Mouse (Mus musculus) erythroblast, embryonic 14.5 days (primary cell): Measurements from ENCODE around the gene Mcfd2. TPM values are rescaled to one million over a fixed set of nuclear protein-coding genes. Genes with fewer than 3 reads are reported as not detected.
A peak's percentile ranks its signal among the peaks of the same experiment; 100 is the strongest.

ENCODE experiments used
- H3K27me3 ChIP-seq: 2 replicates; pipeline ENCODE4 v1.6.1; 2012; ENCODE audit warnings: inconsistent platforms; ENCODE audit not compliant: control insufficient read depth
- H3K36me3 ChIP-seq: 2 replicates; pipeline ENCODE4 v1.6.1; 2012; ENCODE audit warnings: mild to moderate bottlenecking, inconsistent platforms; ENCODE audit not compliant: control insufficient read depth
- H3K4me1 ChIP-seq: 2 replicates; pipeline ENCODE4 v1.6.1; 2012; ENCODE audit warnings: inconsistent platforms; ENCODE audit not compliant: control insufficient read depth
- H3K4me3 ChIP-seq: replicated peaks from 2 replicates; pipeline ENCODE3; 2012; ENCODE audit warnings: moderate library complexity, mild to moderate bottlenecking, inconsistent platforms
- H3K9me3 ChIP-seq: 2 replicates; pipeline ENCODE4 v1.6.1; 2012; ENCODE audit warnings: low read length, inconsistent platforms, mixed read lengths; ENCODE audit not compliant: control insufficient read depth
- GATA1 ChIP-seq: IDR thresholded peaks from 2 replicates; pipeline ENCODE4 v1.6.1; 2012; ENCODE audit warnings: low read length, inconsistent platforms, mixed read lengths
- TAL1 ChIP-seq: IDR thresholded peaks from 3 replicates; pipeline ENCODE4 v1.6.1; 2012; ENCODE audit warnings: low read length, inconsistent platforms, mixed read lengths
- polyA plus RNA-seq: library from polyadenylated mRNA; stranded (reverse); fragments of >175 nt; gene quantifications from 2 replicates; pipeline ENCODE4 v1.2.3, GENCODE M21; 2012

Mcfd2 gene
- 0.09 and 0.13 TPM in 2 replicates for polyA plus RNA-seq

DNA sequence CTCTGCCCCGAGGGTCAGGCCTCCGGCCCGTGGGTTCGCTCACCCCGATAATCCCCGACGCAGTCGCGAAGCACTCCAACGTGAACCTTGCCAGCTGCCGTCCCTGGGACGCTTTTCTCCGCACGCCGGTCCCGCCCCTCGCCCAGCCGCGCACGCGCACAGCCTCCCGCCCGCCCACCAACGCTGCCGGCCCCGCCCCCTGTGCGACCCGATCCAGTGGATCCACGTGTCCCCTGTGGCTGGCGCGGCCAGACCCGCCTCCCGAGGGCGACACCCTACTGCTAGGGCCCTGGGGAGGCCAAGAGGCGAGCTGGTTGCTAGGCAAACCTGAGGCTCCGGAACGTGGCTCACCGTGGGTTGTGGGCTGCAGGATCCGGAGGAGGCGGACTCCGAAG, at the start of gene Mcfd2:
Gene Mcfd2 (minus strand): TSS at position 144 of the 395 bp plus-strand sequence.
- H3K27me3 ChIP-seq: peaks cover 5% of the 10 kb centered on the region; the same call in 1 of the 2 replicates
- H3K4me1 ChIP-seq: peaks cover 30% of the 10 kb centered on the region
- TF ChIP-seq TAL1: no peak
- no peak for TF ChIP-seq GATA1
- H3K36me3 ChIP-seq: peaks cover 3% of the 10 kb centered on the region
- H3K9me3 ChIP-seq: peaks cover 3% of the 10 kb centered on the region; the same call in 1 of the 2 replicates
- peak within 1 kb of the TSS; percentile 86 for H3K4me3 ChIP-seq

DNA sequence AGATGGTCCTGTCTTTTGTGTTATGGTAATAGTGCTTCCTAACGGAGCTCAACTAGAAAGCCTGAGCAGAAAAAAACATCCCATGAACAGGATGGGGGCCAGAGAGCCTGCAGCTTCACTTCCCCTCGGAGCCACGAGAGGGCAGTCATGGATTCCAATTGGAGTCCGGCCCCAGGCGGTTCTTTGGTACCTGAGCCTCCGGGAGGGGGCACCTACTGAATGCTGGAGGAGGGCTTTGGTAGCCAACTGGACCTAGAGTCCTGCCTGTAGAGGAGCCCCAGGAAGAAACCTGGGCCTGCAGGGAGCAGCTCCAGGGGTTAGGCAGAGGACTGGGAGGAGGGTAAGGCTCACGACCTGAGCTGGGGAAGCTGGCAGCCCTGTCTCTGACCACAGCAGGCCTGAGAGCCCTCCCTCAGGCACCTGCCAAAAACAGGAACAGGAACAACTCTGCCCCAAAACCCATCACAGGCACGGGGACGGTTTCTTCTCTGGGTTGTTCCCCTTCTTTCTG, 49.3 kb upstream of the Mcfd2 start:
- Histone ChIP-seq H3K4me1 (peaks cover 3% of the 10 kb centered on the region; the same call in 1 of the 2 replicates), H3K9me3 (no peaks in the 10 kb centered on the region), H3K36me3 (peaks cover 56% of the 10 kb centered on the region), H3K27me3 (no peaks in the 10 kb centered on the region), H3K4me3 (no peak overlapping the region)
- no peak for TF ChIP-seq TAL1
- no peak for TF ChIP-seq GATA1

DNA sequence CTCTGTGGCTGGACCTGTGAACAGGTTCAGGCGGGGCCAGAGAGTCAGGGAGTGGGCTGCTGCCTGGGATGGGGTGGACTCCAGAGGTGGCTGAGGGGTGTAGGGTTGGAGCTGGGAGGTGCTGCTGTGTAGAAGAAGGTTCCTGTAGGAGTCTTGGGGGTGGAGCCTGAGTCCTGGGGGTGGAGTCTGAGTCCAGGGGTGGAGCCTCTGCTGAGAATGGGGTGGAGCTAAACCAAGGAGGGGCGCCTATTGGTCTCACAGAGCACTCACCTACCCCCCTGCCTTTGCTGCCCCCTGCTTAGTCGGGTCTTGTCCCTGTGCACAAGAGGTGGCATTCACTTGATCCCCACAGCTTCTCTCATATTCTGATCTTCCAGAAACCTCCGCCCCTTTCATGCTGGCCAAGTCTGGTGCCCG, 48.8 kb upstream of the Mcfd2 start:
- Histone ChIP-seq H3K4me3 (no peak overlapping the region), H3K27me3 (no peaks in the 10 kb centered on the region), H3K9me3 (no peaks in the 10 kb centered on the region), H3K4me1 (peaks cover 3% of the 10 kb centered on the region; the same call in 1 of the 2 replicates), H3K36me3 (peaks cover 60% of the 10 kb centered on the region)
- no peak for TF ChIP-seq GATA1
- no peak for TF ChIP-seq TAL1

DNA sequence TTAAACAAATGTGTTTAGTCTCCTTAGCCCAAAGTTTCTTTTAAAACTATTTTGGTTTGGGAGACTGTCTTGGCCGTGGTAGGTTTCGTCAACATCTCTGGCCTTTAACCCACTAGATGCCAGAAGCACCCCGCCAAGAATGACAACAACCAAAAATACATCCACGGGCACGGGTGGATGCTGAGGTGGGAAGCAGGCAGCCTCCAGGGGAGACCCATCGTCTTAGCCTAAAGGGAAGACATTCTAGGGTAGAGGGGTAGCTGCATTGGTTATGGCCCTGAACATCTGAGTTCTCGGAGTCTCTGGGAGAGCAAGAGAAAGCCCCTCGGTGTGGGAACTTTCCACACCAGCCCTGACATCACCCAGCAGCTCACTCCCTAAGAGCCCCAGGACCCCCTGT, 48.4 kb upstream of the Mcfd2 start:
- no peak for TF ChIP-seq TAL1
- TF ChIP-seq GATA1: no peak
- Histone ChIP-seq H3K9me3 (no peaks in the 10 kb centered on the region), H3K4me1 (peaks cover 3% of the 10 kb centered on the region; the same call in 1 of the 2 replicates), H3K36me3 (peaks cover 64% of the 10 kb centered on the region), H3K4me3 (no peak overlapping the region), H3K27me3 (no peaks in the 10 kb centered on the region)

DNA sequence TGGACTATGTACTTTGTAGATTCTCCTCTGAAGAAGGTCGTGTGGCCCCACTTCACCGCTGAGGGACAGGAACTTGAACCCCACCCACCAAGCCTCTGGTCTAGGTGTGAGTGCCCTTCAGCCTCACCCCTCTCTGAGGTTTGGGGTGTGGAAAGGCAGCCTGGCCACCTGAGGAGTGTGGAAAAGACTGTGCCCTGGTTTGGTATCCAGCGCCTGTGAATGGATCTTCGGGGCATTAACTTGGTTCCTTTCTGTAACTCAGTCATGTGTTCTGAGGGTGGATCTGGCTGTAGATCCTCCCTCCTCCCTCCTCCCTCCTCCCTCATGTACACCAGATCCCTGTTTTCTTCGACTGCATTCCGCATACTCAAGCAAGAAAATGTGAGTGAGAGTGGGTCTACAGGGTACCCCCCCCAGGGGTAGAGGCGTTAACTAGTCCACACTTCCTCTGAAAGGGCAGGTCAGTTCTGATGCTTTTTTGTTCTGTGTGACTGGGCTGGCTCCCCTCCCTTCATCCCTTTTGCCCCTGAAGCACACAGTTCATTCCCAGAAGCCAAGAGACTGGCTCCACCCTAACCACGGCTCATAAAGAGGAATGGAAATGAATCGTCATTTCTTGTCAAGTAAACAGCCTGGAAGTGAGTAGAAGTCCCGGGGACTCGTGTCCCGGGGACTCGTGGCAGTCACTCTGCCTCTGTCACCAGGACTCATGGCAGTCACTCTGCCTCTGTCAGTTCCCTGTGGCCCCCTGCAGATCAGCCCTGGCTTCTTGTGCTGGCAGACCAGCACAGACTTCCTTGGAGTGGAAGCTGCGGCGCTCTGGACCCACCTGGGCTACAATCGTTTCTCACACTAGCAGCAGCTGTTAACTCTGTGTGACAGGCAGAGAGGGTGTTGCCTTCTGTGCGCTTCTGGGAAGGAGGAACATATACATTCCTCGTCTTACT, 47.5 kb upstream of the Mcfd2 start:
- Histone ChIP-seq H3K4me3 (no peak overlapping the region), H3K36me3 (peaks cover 73% of the 10 kb centered on the region), H3K27me3 (no peaks in the 10 kb centered on the region), H3K9me3 (no peaks in the 10 kb centered on the region), H3K4me1 (peaks cover 3% of the 10 kb centered on the region; the same call in 1 of the 2 replicates)
- TF ChIP-seq GATA1: no peak
- no peak for TF ChIP-seq TAL1

DNA sequence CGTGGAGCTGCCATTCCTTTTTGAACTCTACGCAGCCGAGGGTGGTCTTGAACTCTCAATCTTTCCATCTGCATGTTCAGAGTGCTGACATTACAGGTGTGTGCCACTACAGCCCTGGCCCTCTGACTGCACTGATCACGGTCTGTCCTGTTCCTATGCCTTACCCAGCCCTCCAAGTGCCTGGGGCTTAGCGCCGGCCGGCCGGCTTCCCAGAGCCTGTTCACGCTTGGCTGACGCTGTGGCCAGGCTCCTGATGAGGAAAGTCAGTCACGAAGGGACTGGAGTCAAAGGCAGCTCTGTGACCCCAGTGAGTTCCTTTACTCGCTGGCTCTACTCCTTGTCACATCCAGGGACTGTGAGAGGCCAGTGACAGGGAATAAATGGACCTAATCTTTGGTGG, 46.6 kb upstream of the Mcfd2 start:
- no peak for TF ChIP-seq TAL1
- TF ChIP-seq GATA1: no peak
- peaks cover 3% of the 10 kb centered on the region; the same call in 1 of the 2 replicates for H3K4me1 ChIP-seq
- no peaks in the 10 kb centered on the region for H3K27me3 ChIP-seq
- no peaks in the 10 kb centered on the region for H3K9me3 ChIP-seq
- no peak overlapping the region for H3K4me3 ChIP-seq
- peaks cover 77% of the 10 kb centered on the region for H3K36me3 ChIP-seq

DNA sequence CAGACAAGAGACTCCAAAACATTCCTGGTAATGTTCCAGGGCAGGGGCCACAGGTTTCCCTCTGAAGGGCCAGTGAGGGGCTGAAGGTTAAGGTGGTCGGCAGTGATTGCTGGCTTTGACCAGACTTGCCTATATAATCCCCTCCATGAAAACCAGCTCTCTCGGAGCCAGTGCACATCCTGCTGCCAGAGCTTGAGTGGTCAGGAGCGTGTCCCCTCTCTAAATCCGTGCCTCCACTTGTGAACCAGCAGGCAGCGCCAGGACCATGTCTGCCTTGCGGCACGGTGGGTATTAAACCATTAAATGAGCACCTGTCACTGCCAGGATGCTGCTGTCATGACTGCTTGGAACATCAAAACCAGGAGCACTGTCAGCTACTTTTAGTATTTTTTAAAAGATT, 44.8 kb upstream of the Mcfd2 start:
- H3K27me3 ChIP-seq: no peaks in the 10 kb centered on the region
- no peak overlapping the region for H3K4me3 ChIP-seq
- peaks cover 3% of the 10 kb centered on the region; the same call in 1 of the 2 replicates for H3K4me1 ChIP-seq
- H3K9me3 ChIP-seq: no peaks in the 10 kb centered on the region
- no peak for TF ChIP-seq GATA1
- TF ChIP-seq TAL1: no peak
- H3K36me3 ChIP-seq: peaks cover 80% of the 10 kb centered on the region

DNA sequence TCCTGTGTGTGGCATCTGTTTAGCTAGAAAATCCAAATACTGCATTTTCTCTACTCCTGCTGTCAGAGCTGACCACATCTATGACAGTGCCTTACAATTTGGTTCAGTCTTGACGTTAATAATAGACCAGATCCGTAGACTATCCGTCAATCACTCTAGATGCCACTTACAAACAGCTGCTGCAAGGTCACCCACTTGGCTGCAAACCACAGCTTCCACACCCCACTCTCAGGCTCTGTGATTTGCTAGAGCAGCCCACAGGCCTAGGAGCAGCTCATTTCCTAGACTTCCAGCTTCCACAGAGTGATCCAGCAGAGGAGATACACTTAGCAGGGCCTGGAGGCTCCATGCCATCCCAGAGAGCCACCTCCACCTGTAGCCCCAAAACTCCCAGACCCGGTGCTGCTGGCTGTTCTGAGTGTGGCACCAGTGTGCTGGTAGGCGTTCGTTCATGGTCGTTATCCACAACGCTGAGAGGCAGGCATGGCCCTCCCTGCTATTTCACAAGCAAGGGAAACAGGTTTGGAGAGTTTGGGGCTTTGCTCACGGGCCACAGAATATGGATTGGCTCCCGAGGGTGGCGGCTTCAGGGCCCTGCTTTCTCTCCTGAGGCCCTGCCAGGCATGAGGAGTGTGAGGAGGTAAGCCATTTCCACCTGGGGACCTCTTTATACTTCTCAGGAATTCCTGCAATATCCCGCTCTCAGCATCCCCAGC, 43.5 kb upstream of the Mcfd2 start:
- Histone ChIP-seq H3K4me1 (peaks cover 2% of the 10 kb centered on the region; the same call in 1 of the 2 replicates), H3K4me3 (no peak overlapping the region), H3K27me3 (no peaks in the 10 kb centered on the region), H3K36me3 (peaks cover 83% of the 10 kb centered on the region), H3K9me3 (no peaks in the 10 kb centered on the region)
- no peak for TF ChIP-seq TAL1
- no peak for TF ChIP-seq GATA1

DNA sequence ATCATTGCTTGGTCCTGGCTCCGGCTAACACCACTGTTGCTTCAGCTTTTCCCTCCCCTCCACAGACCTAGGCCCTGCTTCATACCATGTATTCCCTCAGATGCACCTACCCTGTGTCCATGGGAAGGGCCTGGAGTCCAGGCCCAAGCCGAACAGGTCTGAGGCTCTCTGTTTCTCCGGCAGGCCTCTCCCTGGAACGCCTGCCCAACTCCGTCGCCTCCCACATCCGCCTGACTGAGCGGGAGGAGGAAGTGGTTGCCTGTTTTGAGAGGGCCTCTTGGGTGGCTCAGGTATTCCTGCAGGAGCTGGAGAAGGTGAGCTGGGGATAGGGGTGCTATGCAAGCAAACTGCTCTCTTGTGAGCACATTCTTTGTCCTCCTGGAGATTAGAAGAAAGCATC, 41.0 kb upstream of the Mcfd2 start:
- Histone ChIP-seq H3K36me3 (peaks cover 78% of the 10 kb centered on the region), H3K4me1 (peaks cover 8% of the 10 kb centered on the region), H3K4me3 (no peak overlapping the region)

More for the DNA sequence above, 41.0 kb upstream of the Mcfd2 start:
- Histone ChIP-seq H3K9me3 (no peaks in the 10 kb centered on the region), H3K27me3 (no peaks in the 10 kb centered on the region)
- TF ChIP-seq GATA1 (no peak), TAL1 (no peak)
